Mouse (Mus musculus): ENCODE measurements around the gene Grip1.
A peak's percentile ranks its signal among the peaks of the same experiment; 100 is the strongest.

Gene Grip1

DNA sequence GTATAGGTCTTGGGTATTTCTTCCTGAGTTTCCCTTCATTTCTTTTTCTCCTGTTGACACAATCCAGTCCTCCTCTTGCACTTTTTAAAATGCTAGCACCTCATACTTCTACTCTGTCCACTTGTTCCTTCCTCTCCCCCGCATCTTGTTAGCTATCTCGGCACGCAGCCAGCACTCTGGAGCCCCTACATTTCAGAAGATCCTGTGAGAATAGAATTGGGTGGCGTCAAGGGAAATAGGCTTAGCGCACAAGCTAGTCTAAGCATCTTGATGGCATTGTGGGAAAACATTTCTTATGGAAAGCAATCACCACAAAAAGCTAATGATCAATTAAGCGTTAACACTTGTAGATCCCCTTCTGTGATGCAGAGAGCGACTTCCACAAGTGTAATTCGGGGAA is 512.7 kb downstream of the Grip1 start:
- no peak for DNase-seq

DNA sequence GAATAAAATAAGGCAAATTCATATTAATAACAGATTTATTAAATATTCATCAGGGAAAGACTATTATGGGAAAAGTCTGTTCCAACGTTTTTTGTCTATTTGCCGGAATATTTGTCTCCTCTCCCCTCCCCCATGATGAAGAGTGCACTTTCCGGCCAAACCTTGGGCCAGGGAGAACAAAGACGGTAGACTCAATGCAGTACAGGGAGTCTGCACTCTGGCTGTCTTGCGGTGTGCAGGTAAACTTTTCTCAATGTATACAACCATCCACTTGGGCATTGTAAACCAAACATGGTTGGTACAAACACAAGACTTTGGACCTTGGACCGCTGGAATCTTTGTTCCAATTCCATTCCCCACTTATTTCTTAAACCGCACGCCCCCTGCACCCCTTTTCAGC is 525.8 kb downstream of the Grip1 start:
- no peak for DNase-seq

DNA sequence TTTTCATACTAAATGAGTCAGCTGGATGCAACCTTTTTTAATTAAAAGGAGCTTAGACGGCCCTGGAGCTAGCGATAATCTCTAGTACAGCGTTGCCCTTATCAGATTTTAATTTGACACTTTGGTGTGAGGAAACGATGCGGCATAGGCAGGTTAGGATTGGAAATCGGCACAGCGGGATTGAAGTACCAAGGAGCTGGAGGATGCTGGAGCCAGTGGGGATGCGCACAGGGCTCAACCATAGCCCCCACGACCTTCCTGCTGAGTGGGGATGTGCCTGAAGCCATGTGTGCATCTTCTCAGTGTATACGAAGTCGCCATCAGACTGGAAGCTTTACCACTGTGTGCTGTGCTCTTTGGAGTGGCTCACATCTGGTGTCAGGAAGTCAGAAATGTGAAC is 526.4 kb downstream of the Grip1 start:
- no peak for DNase-seq

- peak; percentile 28 for DNase-seq
These were observed 530.7 kb downstream of the Grip1 start for GRCm38 (mm10) chr10:119984299-119984698.

DNA sequence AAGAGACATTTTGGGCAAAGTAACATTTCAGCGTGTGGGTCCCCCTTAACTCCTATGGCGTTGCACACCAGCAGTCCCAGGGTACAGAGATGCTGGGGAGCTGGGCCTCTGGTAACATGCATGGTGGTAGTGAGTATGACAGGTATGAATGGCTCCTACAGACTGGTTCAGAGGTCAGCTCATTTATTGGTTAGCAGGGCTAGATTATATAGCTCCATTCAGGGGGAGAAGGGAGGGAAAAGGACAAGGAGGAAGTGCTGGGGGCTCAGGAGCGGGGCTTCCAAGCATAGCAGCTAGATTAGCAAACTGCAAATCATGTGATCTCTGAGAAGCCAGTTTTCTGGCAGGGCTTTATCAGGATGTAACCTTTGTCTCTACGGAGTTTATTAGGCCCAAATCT is 544.8 kb downstream of the Grip1 start:
- DNase-seq = no peak

DNA sequence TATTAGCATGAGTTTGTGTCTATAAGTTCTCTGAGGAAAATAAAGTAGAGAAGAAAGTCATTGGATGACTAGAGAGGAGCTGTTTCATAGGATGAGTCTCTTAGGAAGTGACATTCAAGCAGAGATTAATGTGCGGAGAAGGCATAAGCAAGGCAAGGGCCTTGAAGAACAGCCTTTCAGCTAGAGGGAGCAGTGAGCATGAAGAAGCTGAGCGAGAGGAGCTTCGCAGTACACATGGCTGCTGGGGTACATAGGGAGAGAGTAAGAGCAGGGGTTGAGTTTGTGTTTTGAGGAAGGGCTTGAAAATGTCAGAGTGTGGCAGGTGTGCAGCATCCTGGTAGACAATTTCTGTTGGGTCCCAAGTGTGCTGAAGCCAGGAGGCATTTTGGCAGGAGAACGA is 548.5 kb downstream of the Grip1 start:
- DNase-seq = no peak

- no peak for DNase-seq
These were observed 550.5 kb downstream of the Grip1 start for GRCm38 (mm10) chr10:120004096-120004495.

DNA sequence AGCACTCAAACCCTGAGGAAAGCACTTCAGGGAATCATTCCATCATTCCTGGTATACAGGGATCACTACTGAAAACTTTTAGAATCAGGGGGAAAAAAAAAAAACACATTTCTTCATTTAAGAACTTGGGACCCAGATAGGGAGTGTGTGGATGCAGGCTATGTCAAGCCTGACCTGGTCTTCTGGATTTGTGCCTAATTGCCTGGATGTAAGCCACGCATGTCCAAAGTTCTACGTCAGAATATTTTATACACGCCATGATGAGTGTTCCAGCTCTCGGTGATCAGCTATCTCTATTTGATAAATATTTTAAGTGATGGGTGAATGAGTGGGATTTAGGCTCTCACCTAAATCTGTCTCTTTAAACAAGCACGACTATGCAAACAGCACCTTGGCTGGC is 552.0 kb downstream of the Grip1 start:
- no peak for DNase-seq

DNA sequence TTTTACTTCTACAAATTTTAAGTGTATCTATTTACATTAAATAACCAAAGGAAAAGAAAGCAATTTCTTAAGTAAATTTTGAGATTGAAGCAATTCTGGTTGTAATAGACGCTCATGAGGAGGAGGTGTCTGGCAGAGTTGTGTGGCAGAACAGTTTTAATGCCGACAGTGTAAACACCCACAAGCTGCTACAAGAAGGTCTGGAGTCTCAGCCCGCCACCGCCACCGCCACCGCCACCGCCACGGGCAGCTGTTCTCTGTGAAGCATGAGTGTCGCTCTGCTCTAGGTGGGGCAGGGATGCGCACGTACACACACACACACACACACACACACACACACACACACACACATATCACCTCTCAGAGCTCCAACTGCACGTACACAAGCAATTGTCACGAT is 558.7 kb downstream of the Grip1 start:
- no peak for DNase-seq

GRCm38 (mm10) chr10:120015117-120015516 is 561.5 kb downstream of the Grip1 start:
- no peak for DNase-seq

DNA sequence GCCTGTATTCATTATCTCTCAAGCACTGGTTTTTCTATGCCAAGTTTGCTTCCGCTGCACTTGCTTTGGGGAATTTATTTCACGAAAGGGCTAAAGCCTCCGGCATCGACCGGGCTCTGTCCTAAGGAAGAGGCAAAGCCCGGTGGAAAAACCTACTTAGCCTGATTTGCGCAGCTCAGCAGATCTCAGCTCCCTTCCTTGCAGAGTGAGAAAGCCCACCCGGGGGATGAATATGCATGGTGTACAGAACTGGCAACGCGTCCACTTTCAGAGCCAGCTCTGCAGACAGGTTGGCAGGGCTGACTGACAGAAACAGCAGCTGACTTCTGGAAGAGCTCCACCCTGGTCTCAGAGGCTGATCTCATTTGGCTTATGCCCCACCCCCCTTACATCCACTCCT is 572.8 kb downstream of the Grip1 start:
- DNase-seq = no peak

- no peak for DNase-seq
These were observed 577.3 kb downstream of the Grip1 start for GRCm38 (mm10) chr10:120030901-120031300.

- no peak for DNase-seq
These were observed 577.7 kb downstream of the Grip1 start for GRCm38 (mm10) chr10:120031316-120031715.

DNA sequence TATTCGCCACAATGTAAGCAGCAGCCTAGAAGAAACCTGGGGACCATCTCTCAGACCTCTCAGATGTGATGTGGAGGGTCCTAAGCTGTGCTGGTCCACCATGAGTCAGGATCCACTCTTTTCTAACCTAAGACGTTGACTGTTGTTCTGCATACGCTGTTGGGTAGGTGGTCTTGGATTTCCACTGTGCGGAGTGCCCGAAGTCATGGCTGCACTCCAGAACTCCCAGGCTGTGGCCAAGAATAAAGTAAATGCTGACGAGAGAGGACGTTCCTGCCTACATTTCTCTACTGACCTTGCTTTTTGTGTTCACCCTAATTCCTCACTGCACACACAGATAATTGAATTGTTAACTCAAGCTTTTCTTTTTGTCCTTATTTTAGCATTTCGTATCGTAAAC is 580.2 kb downstream of the Grip1 start:
- DNase-seq = no peak

GRCm38 (mm10) chr10:120035211-120035733 is 581.6 kb downstream of the Grip1 start:
- no peak for DNase-seq

GRCm38 (mm10) chr10:120035824-120036223 is 582.2 kb downstream of the Grip1 start:
- DNase-seq = no peak

DNA sequence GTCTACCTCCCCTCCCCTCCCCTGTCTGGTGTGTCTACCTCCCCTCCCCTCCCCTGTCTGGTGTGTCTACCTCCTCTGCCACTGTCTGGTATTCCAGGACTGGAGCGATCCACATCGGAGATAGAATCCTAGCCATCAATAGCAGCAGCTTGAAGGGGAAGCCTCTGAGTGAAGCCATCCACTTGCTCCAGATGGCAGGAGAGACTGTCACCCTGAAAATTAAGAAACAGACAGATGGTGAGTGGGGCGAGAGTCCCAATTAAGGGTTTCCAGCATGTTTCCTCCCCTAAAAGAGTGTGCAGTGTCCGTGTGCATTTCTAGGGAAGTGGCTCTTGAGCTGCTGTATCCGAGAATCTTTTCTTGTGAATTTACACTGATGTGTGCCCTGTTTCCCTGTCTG is 584.6 kb downstream of the Grip1 start:
- DNase-seq = no peak

DNA sequence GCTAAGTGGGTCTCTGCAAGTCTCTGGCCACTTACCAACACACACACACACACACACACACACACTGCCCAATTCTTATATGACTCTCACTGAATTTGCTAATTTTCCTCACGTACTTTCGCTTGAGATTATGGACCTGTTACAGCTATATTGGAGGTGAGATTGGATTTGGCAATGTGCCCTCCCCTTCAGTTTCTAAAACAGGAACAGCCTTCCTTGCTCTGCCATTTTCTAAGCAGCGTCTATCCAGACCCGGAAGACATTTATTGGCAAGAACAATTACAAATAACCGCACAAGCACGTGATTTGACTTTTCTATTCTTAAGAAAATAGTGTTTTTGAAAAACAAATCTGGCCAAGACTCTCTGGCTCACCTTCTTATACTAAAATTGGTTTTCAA is 590.6 kb downstream of the Grip1 start:
- DNase-seq = no peak

DNA sequence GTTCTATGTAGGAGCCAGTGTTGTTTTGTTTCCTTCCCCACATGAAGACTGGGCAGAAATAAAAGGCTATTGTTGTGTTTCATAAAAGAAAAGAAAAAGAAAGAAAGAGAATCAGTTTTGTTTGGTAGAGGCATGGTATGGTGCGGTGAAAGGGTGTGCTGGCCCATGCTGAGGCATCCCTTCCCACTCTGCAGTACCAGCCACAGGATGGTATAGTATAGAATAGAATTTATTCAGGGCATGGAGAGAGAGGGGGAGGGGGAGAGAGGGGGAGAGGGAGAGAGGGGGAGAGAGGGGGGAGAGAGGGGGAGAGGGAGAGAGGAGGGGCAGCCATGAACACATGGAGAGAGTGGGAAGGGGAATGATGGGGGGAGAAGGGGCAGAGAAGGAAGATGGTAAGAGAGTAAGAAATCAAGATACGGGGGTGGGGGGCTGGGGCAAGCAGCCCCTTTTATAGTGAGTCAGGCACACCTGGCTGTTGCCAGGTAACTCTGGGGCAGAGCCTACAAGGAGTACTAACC is 591.1 kb downstream of the Grip1 start:
- DNase-seq = no peak

DNA sequence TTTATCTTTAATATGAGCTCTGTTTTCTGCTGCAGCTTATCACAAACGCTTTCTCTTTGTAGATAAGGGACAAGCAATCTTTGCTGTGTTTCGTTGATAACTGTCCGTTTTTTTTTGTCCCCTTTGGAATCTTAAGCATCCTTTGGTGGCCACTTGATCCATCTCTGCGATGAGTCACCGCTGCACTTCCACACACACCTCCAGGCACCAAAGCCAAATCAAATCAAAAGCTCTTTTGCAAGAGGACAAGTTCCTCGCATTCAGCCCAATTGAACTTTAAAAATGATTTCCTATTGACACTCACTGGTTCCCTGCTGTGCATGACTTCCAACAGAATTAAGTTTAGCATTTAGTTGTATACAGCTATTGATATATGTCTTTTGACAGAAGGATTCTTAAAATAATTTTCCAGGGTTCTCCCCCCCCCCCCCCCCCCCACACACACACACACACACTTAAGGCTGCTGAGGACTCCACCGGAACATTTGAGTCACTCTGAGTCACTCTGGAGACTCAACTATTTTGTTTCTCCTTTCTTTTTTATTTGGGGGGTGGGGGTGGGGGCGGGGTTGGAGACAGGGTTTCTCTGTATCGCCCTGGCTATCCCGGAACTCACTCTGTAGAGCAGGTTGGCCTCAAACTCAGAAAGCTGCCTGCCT is 607.1 kb downstream of the Grip1 start:
- DNase-seq = no peak

- DNase-seq = no peak
These were observed 607.9 kb downstream of the Grip1 start for GRCm38 (mm10) chr10:120061238-120062130.

DNA sequence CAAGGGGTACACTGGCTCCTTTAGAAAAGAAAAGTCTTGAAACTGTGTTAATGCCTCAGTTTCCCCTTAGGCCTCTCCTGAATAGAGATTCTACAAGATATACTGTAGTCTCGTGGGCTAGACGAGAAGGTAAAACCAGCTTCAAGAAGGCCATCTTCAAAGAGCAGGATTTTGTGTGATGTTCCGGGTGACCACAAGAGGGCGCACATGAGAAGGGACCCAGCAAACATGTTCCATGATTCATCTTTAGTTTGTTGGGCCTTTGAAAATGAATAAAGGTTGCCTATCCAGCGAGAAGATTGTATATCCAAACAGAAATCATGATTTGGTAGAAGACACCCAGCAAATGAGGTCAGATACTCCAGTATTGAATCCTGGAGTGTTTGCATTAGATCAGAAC is 610.8 kb downstream of the Grip1 start:
- peak; percentile 44 for DNase-seq

GRCm38 (mm10) chr10:120066319-120066718 is 612.7 kb downstream of the Grip1 start:
- DNase-seq = no peak

- DNase-seq = no peak
These were observed 624.2 kb downstream of the Grip1 start for GRCm38 (mm10) chr10:120077850-120078249.
